Mouse (Mus musculus) heart, postnatal 0 days (tissue): ENCODE data around the gene Tbrg4.

Source experiments
- CTCF ChIP-seq: IDR thresholded peaks from 2 replicates; pipeline ENCODE4 v1.5.1; 2016; ENCODE audit warnings: antibody characterized with exemption, control low read depth, low read depth
- EP300 ChIP-seq: IDR thresholded peaks from 2 replicates; pipeline ENCODE4 v1.6.1; 2016; ENCODE audit warnings: antibody characterized with exemption, low read depth

DNA sequence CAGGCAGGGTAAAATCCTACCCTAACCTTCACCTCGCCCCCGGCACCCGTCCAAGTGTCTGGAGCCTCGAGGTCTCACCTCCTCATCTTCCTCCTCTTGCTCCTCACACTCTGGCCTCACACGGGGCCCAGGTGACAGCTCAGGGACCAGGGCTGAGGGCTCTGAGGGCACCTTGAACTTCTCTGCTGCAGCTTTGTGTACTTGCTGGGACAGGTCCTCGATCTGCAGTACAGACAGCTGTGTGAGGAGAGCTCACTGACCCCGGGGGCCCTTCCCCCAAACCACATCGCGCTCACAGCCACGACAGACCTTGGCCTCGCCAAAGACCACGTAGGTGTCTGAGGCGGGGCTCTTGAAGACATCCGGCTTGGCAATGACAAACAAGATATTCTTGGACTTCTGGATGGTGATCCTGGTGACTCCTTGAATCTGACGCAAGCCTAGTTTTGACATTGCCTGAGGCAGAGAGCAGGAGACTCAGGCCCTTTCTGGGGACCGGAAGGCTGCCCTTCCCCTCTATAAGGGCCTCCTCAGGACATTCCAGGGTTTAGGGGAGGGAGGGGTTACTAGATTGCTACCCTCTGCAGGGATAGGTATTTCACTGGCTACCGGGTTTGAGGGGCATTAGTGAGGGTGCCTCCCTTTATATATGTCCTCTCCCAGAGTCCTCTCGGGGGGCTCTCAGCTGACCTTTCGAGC lies 27.5 kb downstream of the Tbrg4 start:
- TF ChIP-seq CTCF = no peak
- no peak for TF ChIP-seq EP300
